Mouse (Mus musculus) ES-Bruce4 (cell line): ENCODE data around the gene Palmd. TPM values are rescaled to one million over a fixed set of nuclear protein-coding genes. Genes with fewer than 3 reads are reported as not detected.

Experiments used
- H3K27ac ChIP-seq: 2 replicates; pipeline ENCODE4 v1.5.1; 2012; ENCODE audit warnings: low read length, inconsistent platforms; ENCODE audit not compliant: insufficient read depth
- H3K27me3 ChIP-seq: 2 replicates; pipeline ENCODE4 v1.6.1; 2012; ENCODE audit warnings: mild to moderate bottlenecking, low read length, inconsistent platforms; ENCODE audit not compliant: control insufficient read depth, poor library complexity, insufficient read depth, severe bottlenecking
- H3K36me3 ChIP-seq: 2 replicates; pipeline ENCODE4 v1.6.1; 2012; ENCODE audit warnings: inconsistent platforms, mild to moderate bottlenecking, low read length, moderate library complexity; ENCODE audit not compliant: control insufficient read depth, poor library complexity, insufficient read depth, severe bottlenecking
- H3K4me1 ChIP-seq: one replicate; pipeline ENCODE4 v1.8.1; 2011; ENCODE audit warnings: low read length; ENCODE audit not compliant: control insufficient read depth, insufficient read depth
- H3K4me3 ChIP-seq: 2 replicates; pipeline ENCODE4 v1.5.1; 2011; ENCODE audit warnings: low read depth, mild to moderate bottlenecking, low read length
- H3K9ac ChIP-seq: 2 replicates; pipeline ENCODE4 v1.6.1; 2012; ENCODE audit warnings: low read depth, mild to moderate bottlenecking, inconsistent platforms; ENCODE audit not compliant: poor library complexity, severe bottlenecking
- H3K9me3 ChIP-seq: replicated peaks from 2 replicates; pipeline ENCODE4 v1.6.1; 2012; ENCODE audit warnings: mild to moderate bottlenecking, low read length, inconsistent platforms; ENCODE audit not compliant: control insufficient read depth, poor library complexity, insufficient read depth, severe bottlenecking
- CTCF ChIP-seq: IDR thresholded peaks from one replicate; pipeline ENCODE4 v1.8.1; 2011; ENCODE audit warnings: low read depth, low read length
- EP300 ChIP-seq: IDR thresholded peaks from 2 replicates; pipeline ENCODE4 v1.6.1; 2011; ENCODE audit warnings: low read depth, low read length; ENCODE audit not compliant: insufficient read depth
- POLR2A ChIP-seq: IDR thresholded peaks from one replicate; pipeline ENCODE4 v1.8.1; 2011; ENCODE audit warnings: low read length; ENCODE audit not compliant: insufficient read depth
- polyA plus RNA-seq: library from polyadenylated mRNA; stranded (reverse); fragments of >200 nt; gene quantifications from 2 replicates; pipeline ENCODE4 v1.2.4, GENCODE M21; 2011; ENCODE audit warnings: low read depth; ENCODE audit not compliant: missing spikeins, insufficient read depth, insufficient read length

Palmd gene
- polyA plus RNA-seq, 1 experiment = not detected

DNA sequence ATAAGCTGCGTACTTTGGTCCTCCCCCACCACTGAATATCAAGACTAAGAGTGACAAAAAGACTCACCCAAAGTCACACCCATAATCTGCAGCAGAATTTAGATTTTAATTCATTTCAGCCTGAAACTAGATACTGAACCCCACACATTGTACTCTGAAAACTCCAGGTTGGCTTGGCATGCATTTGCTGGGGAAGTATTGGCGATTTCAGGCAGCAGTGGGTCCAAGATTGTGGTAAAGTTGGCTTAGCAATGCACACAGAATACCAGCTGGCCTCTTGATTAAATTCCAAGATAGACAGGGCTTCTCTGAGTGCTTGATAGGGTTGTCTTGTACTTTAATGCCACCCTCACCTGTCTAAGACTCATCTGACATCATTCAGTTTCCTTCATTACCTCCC is 24.2 kb upstream of the Palmd start:
- Histone ChIP-seq H3K27ac (no peak overlapping the region), H3K9ac (no peak overlapping the region), H3K4me3 (no peak overlapping the region), H3K27me3 (no peaks in the 10 kb centered on the region), H3K9me3 (no peaks in the 10 kb centered on the region), H3K4me1 (no peaks in the 10 kb centered on the region), H3K36me3 (no peaks in the 10 kb centered on the region)
- TF ChIP-seq CTCF = no peak
- no peak for TF ChIP-seq POLR2A
- no peak for TF ChIP-seq EP300

- H3K9ac ChIP-seq = no peak overlapping the region
- no peaks in the 10 kb centered on the region for H3K36me3 ChIP-seq
- H3K27ac ChIP-seq = no peak overlapping the region
- no peaks in the 10 kb centered on the region for H3K4me1 ChIP-seq
- H3K27me3 ChIP-seq = no peaks in the 10 kb centered on the region
- no peak overlapping the region for H3K4me3 ChIP-seq
- TF ChIP-seq EP300 (no peak), CTCF (no peak), POLR2A (no peak)
- H3K9me3 ChIP-seq = no peaks in the 10 kb centered on the region
Observed at GRCm38 (mm10) chr3:116991180-116991579, 22.4 kb upstream of the Palmd start.

DNA sequence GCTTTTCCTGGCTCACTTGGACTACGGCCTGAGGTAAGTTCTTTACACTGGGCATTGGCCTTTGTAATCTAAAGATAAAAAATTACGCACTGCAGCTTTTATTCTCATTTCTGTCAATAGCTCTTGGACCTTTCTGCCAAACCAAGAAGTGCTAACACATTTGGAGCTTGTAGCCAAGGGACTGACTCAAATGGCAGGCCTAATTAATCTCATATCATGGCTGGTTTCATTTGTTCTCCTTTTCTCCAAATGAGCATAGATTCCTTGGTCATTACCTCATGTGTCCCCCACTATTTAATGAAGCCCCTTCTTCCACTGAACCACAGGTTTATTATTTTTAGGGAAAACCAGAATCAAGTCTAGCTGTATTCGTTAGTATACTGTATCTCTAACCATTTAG is 19.4 kb upstream of the Palmd start:
- no peaks in the 10 kb centered on the region for H3K27me3 ChIP-seq
- TF ChIP-seq EP300 (no peak), CTCF (no peak), POLR2A (no peak)
- no peak overlapping the region for H3K27ac ChIP-seq
- H3K9me3 ChIP-seq = no peaks in the 10 kb centered on the region
- H3K4me1 ChIP-seq = no peaks in the 10 kb centered on the region
- H3K4me3 ChIP-seq = no peak overlapping the region
- no peaks in the 10 kb centered on the region for H3K36me3 ChIP-seq
- no peak overlapping the region for H3K9ac ChIP-seq

DNA sequence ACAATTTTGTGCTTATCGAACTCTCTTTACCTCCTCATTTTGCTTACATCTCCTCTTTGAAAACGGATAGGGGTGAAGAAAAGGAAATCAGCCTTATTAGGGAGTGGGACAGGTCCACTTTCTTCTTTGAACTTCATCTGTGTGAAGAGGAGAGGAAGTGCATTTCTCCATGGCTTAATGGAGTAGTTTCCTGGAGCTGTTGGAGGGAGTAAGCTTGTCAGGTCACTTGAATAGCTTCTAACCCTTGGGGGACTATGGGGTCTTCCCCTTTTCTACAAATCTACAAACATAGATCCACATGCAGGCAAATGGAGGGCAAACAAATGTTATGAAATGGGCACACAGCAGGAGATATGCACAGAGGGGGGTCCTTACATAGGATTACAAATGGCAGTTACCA is 17.7 kb upstream of the Palmd start:
- TF ChIP-seq EP300 (no peak), POLR2A (no peak), CTCF (no peak)
- Histone ChIP-seq H3K9me3 (no peaks in the 10 kb centered on the region), H3K27me3 (no peaks in the 10 kb centered on the region), H3K4me3 (no peak overlapping the region), H3K36me3 (no peaks in the 10 kb centered on the region), H3K4me1 (no peaks in the 10 kb centered on the region), H3K9ac (no peak overlapping the region), H3K27ac (no peak overlapping the region)

DNA sequence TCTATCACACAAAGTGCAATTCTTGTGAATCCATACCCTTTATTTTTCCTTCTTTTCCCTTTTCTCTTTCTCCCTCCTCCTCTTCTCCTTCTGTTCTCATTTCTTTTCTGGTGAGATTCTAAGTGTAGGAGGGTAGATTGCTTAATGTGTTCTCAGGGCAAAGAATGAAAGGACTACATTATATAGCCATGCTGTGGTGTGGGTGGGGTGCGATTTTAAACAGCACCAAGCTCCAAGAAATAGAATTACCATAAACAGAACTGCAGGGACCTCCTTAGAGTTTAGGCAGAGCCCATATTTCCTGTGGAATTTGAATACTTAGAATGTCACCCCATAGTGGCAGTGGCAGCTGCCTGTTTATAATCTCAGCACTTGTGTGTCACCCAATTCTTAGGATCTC is 17.0 kb upstream of the Palmd start:
- TF ChIP-seq EP300 (no peak), CTCF (no peak), POLR2A (no peak)
- no peak overlapping the region for H3K27ac ChIP-seq
- H3K9me3 ChIP-seq = no peaks in the 10 kb centered on the region
- H3K4me1 ChIP-seq = no peaks in the 10 kb centered on the region
- no peaks in the 10 kb centered on the region for H3K36me3 ChIP-seq
- no peaks in the 10 kb centered on the region for H3K27me3 ChIP-seq
- no peak overlapping the region for H3K9ac ChIP-seq
- H3K4me3 ChIP-seq = no peak overlapping the region

DNA sequence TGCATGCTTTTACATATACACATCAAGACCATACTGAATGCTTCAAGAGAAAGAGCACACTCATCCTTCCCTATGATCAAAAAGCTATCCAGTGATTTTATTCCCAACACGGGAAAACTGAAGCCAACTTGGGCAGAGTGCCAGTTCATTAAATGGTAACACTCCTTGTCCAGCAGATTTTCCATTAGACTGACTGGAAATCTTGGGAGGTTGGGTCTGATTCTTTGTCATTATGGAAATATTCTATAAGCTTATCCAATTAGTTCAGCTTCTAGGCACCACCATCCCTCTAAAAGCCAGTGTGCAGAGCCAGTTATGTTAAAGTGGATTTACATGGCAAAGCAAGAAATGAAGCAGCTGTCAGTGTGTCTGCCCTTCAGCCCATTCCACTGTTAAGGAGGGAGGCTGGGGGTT is 16.3 kb upstream of the Palmd start:
- Histone ChIP-seq H3K9me3 (no peaks in the 10 kb centered on the region), H3K27ac (no peak overlapping the region), H3K4me1 (no peaks in the 10 kb centered on the region), H3K27me3 (no peaks in the 10 kb centered on the region), H3K9ac (no peak overlapping the region), H3K36me3 (no peaks in the 10 kb centered on the region), H3K4me3 (no peak overlapping the region)
- no peak for TF ChIP-seq EP300
- TF ChIP-seq CTCF = no peak
- TF ChIP-seq POLR2A = no peak
